Mouse (Mus musculus): ENCODE measurements around the gene Pex16. TPM values are rescaled to one million over a fixed set of nuclear protein-coding genes. Genes with fewer than 3 reads are reported as not detected.

Gene Pex16
- polyA plus RNA-seq (2017; shearing (Covaris generic)): 62.3 TPM

DNA sequence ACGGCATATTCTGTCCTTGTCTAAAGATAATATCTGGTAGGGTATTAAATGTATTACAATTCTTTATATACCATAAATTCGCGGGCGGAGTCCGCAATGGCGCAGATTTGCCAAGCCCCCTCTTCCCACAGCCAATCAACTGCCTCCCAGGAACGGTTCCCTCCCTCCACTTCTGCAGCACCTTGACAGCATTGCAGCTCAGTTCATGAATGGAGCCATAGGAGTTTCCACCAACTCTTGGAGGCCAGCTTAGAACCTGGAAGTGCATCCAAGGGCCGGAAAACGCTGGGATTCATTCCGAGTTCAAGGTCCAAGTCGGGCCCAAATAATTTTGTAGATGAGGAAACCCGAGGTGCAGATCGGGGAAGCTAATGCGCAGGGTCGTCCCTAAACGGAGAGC lies at the start of gene Pex16, which contains the start of gene Large2:
TSS of gene Pex16 (plus strand) at position 163 of the 400 bp plus-strand sequence.
TSS of gene Large2 (minus strand) at position 356 of the 400 bp plus-strand sequence.

GRCm38 (mm10) chr2:92381901-92382588 lies 7.6 kb downstream of the Pex16 start, which contains the start of gene 1700029I15Rik:
Gene 1700029I15Rik, plus strand, starts transcription at chr2:92382538.

DNA sequence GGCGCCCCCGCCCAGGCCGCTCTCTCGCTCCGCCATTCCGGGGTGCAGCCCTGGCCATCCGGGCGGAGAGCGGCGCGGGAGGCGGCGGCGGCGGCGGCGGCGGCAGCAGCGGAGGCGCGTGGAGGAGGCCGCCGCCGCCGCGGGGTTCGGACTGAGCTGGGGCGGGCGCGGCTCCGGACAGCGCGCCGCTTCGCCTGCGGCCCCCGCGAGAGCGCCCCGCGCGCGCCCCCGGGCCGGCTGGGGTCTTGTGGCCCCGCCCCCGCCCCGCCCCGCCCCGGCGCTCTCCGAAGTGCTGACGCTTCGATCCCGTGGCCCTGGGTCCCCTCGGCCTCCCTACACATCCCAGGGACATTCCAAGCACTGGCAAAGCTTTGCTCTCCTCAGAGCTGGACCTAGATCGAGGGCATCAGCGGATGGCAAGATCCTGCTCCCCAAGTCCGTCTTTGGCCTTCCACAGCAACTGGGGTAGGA lies 26.6 kb downstream of the Pex16 start, which contains the start of gene Mapk8ip1:
TSS of gene Mapk8ip1 (minus strand) at position 173 of the 471 bp plus-strand sequence.

Other genes with a start within 250 kb of the Pex16 start
- 0.55 TPM for gene Large2, start 193 bp downstream of the Pex16 start, polyA plus RNA-seq (2017; shearing (Covaris generic))
- 12.1 TPM for gene 1700029I15Rik, start 7.9 kb downstream of the Pex16 start, polyA plus RNA-seq (2017; shearing (Covaris generic))
- gene Mapk8ip1, start 26.6 kb downstream of the Pex16 start, polyA plus RNA-seq (2017; shearing (Covaris generic)): 1.3 TPM
- 12.7 TPM for gene Cry2, start 59.4 kb downstream of the Pex16 start, polyA plus RNA-seq (2017; shearing (Covaris generic))
- 86.3 TPM for gene Slc35c1, start 85.9 kb downstream of the Pex16 start, polyA plus RNA-seq (2017; shearing (Covaris generic))
- not detected for gene Chst1, start 225.0 kb downstream of the Pex16 start, polyA plus RNA-seq (2017; shearing (Covaris generic))

Measured in activated CD4-positive, CD25-positive, alpha-beta regulatory T cell, adult 9 weeks (primary cell).